In genomic region chr19:21571223-21571980, GRCm38 (mm10) we compare ENCODE assay signal across 9 mouse cellular contexts.
DNase-seq lines count a peak whose midpoint lies in the region; ATAC-seq and TF ChIP-seq lines count a peak whose summit lies in the region.
"Had no signal": no experiment of that assay in that cellular context is flagged by ENCODE, and none has a peak within 500 bp of the region (broad histone marks: within the 10 kb centered on the region; RNA-seq: fewer than 3 reads in every experiment).

No protein-coding gene starts in this region.

- ATAC-seq in forebrain, postnatal 0 days: peak; percentile 77
- ATAC-seq in neural tube, embryonic 15.5 days (ENCODE audit: low FRiP score): peak; percentile 71

- no peaks in the 10 kb centered on the region for H3K4me1 ChIP-seq in ES-Bruce4 (ENCODE audit: control insufficient read depth, insufficient read depth, low read length)
- no peaks in the 10 kb centered on the region for H3K4me1 ChIP-seq in forebrain, postnatal 0 days (ENCODE audit: insufficient read depth)
- H3K4me1 ChIP-seq in lung, adult 2 months (ENCODE audit: control insufficient read depth, insufficient read depth, low read length): no peaks in the 10 kb centered on the region; the same call in 1 of the 2 replicates
- peaks cover 6% of the 10 kb centered on the region for H3K4me1 ChIP-seq in neural tube, embryonic 15.5 days

- H3K27ac ChIP-seq in ES-Bruce4 (ENCODE audit: insufficient read depth, low read length): no peak overlapping the region
- H3K27ac ChIP-seq in forebrain, postnatal 0 days (ENCODE audit: low read depth, low read length): no peak overlapping the region
- no peak overlapping the region for H3K27ac ChIP-seq in neural tube, embryonic 15.5 days (replicated peaks)

- no peaks in the 10 kb centered on the region for H3K27me3 ChIP-seq in ES-Bruce4 (ENCODE audit: control insufficient read depth, insufficient read depth, low read length, poor library complexity, severe bottlenecking)
- H3K27me3 ChIP-seq in forebrain, postnatal 0 days (ENCODE audit: insufficient read depth, low read length): no peaks in the 10 kb centered on the region
- H3K27me3 ChIP-seq in neural tube, embryonic 15.5 days (replicated peaks): no peaks in the 10 kb centered on the region

- TF ChIP-seq CTCF in ES-Bruce4 (IDR thresholded peaks at IDR 0.05; ENCODE audit: low read depth, low read length): peak; percentile 84
- peak; percentile 81 for TF ChIP-seq CTCF in forebrain, postnatal 0 days (IDR thresholded peaks at IDR 0.05; ENCODE audit: low read depth)
- peak; percentile 87 for TF ChIP-seq CTCF in lung, adult 2 months (IDR thresholded peaks at IDR 0.05; ENCODE audit: insufficient read depth, low read length)

- no peaks in the 10 kb centered on the region for H3K9me3 ChIP-seq in ES-Bruce4 (replicated peaks; ENCODE audit: control insufficient read depth, insufficient read depth, low read length, poor library complexity, severe bottlenecking)
- no peaks in the 10 kb centered on the region for H3K9me3 ChIP-seq in forebrain, postnatal 0 days (ENCODE audit: low read length)
- H3K9me3 ChIP-seq in neural tube, embryonic 15.5 days (replicated peaks): no peaks in the 10 kb centered on the region

- no peak overlapping the region for H3K9ac ChIP-seq in ES-Bruce4 (ENCODE audit: low read depth, poor library complexity, severe bottlenecking)
- no peak overlapping the region for H3K9ac ChIP-seq in forebrain, postnatal 0 days
- no peak overlapping the region for H3K9ac ChIP-seq in neural tube, embryonic 15.5 days (replicated peaks)

- 0 out of 2 replicates have a peak, but pooled peaks have one; percentile 13 for TF ChIP-seq EP300 in ES-Bruce4 (IDR thresholded peaks at IDR 0.05; ENCODE audit: insufficient read depth, low read depth, low read length)

- no peak overlapping the region for H3K4me3 ChIP-seq in ES-Bruce4 (ENCODE audit: low read depth, low read length)
- H3K4me3 ChIP-seq in forebrain, postnatal 0 days (ENCODE audit: low read depth, low read length): no peak overlapping the region
- no peak overlapping the region for H3K4me3 ChIP-seq in lung, adult 2 months (replicated peaks; ENCODE audit: extremely low read depth, low read depth, low read length)
- no peak overlapping the region for H3K4me3 ChIP-seq in neural tube, embryonic 15.5 days (replicated peaks)
- H3K4me3 ChIP-seq: erythroblast, embryonic 14.5 days had no signal

- no peak for TF ChIP-seq POLR2A in ES-Bruce4 (IDR thresholded peaks at IDR 0.05; ENCODE audit: insufficient read depth, low read length)
- no peak for TF ChIP-seq POLR2A in lung, adult 2 months (IDR thresholded peaks at IDR 0.05; ENCODE audit: borderline replicate concordance, extremely low read depth, low read depth, low read length)

- intact Hi-C loops in heart, postnatal 36 days (cut with DNase I): loop anchor here (1.0 to 5.0 kb wide), 4 partner anchors 81 to 731 kb away; partner anchors contain the start of genes 1110059E24Rik and Abhd17b

- 47% methylated on average over 16 of the region's 16 CpGs for WGBS in forebrain, postnatal 0 days
- WGBS in lung, adult 2 months: 38% methylated on average over 16 of the region's 16 CpGs
- 31% methylated on average over 16 of the region's 16 CpGs for WGBS in neural tube, embryonic 15.5 days

- no peak overlapping the region for H3K4me2 ChIP-seq in forebrain, postnatal 0 days (ENCODE audit: low read depth)
- H3K4me2 ChIP-seq in neural tube, embryonic 15.5 days: peak overlapping the region; percentile 17; the same call in 1 of the 2 replicates

- peak; percentile 75 for DNase-seq in cerebellum, adult 11 months
- DNase-seq in forebrain, postnatal 0 days: peak; percentile 83
- DNase-seq in heart, postnatal 36 days: peak; percentile 86 to 95
- DNase-seq in layer of hippocampus, adult 11-12 months (ENCODE audit: low spot score): peak; percentile 89
- peak; percentile 86 for DNase-seq in lung, adult 2 months
- peak; percentile 58 to 63 for DNase-seq in thymus, adult 18-20 months

- no peaks in the 10 kb centered on the region for H3K36me3 ChIP-seq in ES-Bruce4 (ENCODE audit: control insufficient read depth, insufficient read depth, low read length, poor library complexity, severe bottlenecking)
- H3K36me3 ChIP-seq in forebrain, postnatal 0 days (ENCODE audit: insufficient read depth): no peaks in the 10 kb centered on the region
- H3K36me3 ChIP-seq in neural tube, embryonic 15.5 days: no peaks in the 10 kb centered on the region
